Mouse (Mus musculus) thymus, postnatal 4 days (tissue): ENCODE measurements at regions not wholly inside any gene's neighbourhood (a gene's known extent, or its start where the extent isn't known, plus 50 kb on each side); places are given as distances from the start of the nearest gene placed in this dataset.

ENCODE experiments used
- DNase-seq: peaks from one replicate; pipeline ENCODE4 v3.0.0; 2021

- DNase-seq: no peak
Observed at GRCm38 (mm10) chr9:35328503-35328902, 60.8 kb downstream of the Rpusd4 start.

DNA sequence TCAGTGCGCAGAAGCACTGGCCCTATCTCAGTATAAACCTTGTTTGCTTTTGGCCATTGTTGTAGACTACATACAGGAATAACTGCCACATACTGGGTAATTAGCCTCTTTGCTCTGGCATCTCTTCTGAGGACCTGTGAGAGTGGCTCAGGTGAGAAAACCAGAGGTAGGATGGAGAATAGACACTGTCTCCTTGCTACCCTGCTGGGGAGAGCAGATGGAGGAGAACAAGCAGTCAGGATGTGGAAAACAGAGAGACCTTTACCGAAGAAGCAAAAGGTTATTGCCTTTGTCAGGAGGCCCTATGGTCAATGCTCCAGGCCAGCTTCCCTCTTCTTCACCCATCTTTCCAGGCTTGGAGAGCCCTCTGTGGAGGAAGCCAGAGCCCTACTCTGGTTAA lies 62.7 kb downstream of the Rpusd4 start:
- DNase-seq: no peak

DNA sequence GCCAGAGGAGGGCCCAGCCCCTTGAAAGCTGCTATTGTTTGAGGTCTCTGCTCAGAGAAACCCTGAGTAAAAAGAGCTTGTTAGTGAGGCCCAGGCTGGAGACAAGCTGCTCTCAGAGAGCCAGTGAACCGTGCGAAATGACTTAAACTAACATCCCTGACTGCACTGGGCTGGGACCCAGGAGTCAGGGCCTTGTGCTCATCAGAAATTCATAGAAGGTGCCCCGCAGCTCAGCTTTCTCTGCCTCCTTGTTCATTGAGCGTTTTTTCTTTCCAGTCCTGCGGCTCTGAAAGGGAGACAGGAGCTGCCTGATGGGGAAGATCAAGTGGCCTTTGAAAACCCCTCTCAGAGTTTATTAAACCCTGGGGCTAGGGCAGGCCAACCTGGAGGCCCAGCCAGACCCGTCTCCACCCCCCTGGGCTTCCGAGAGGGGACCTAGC lies 63.6 kb downstream of the Rpusd4 start:
- no peak for DNase-seq

DNA sequence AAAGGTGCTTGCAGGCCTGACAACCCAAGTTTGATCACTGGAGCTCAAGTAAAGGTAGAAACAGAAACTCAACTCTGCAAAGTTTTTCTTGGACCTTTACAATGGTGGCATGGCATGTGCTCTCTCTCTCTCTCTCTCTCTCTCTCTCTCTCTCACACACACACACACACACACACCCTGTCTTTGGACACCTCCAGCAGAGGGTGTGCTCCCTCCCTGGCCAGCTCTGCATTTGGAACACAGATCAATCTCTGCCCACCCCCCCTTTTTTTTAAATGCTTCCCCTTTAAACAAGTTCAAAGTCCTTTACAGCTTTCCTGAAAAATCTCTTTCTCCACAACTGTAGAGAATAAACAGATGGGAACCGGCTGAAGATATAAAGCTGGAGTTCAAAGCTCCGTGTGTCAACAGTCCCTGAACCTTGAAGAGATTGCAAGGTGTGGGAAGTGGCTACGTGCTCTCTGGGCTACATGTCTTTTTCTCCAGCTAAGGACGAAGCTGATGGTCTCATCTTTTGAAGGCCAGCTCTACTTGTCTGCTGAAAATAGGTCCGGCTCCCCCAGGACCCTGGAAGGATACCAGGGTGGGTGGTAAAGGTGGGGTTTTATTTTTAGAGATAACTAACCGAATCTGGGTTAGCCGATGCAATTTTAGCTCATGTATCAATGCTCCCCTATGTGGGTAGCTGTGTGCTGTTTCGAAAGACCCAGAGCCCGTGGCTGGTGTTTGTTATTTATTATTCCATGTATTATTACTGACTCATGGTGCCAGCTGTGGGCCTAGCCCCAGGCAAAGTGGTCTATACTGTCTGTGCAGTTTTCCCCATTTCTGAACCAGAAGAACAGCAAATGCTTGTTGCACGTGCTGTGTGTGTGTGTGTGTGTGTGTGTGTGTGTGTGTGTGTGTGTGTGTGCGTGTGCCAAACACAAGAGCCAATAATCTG lies 65.3 kb downstream of the Rpusd4 start:
- no peak for DNase-seq

GRCm38 (mm10) chr9:35333631-35334005 lies 66.0 kb downstream of the Rpusd4 start:
- DNase-seq: peak; percentile 47

DNA sequence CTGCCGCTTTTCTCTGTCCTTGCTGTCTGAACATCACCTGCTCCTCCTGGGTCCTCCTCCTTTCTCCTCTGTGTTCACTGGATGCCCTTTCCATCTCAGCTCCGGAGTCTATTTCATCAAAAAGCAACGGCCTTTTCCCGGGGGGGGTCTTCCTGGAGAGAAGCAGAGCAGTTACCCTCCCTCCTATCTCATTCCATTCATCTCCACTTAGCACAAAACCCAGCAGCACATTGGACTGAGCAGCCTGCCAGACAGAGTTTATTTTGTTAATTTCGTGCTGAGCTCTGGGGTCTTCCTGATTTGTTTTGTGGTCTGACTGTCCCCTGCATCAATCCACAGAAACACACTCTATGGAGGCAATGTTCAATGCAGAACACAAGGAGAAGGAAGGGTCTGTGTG lies 66.9 kb downstream of the Rpusd4 start:
- no peak for DNase-seq

GRCm38 (mm10) chr9:35335181-35335580 lies 67.5 kb downstream of the Rpusd4 start:
- no peak for DNase-seq

DNA sequence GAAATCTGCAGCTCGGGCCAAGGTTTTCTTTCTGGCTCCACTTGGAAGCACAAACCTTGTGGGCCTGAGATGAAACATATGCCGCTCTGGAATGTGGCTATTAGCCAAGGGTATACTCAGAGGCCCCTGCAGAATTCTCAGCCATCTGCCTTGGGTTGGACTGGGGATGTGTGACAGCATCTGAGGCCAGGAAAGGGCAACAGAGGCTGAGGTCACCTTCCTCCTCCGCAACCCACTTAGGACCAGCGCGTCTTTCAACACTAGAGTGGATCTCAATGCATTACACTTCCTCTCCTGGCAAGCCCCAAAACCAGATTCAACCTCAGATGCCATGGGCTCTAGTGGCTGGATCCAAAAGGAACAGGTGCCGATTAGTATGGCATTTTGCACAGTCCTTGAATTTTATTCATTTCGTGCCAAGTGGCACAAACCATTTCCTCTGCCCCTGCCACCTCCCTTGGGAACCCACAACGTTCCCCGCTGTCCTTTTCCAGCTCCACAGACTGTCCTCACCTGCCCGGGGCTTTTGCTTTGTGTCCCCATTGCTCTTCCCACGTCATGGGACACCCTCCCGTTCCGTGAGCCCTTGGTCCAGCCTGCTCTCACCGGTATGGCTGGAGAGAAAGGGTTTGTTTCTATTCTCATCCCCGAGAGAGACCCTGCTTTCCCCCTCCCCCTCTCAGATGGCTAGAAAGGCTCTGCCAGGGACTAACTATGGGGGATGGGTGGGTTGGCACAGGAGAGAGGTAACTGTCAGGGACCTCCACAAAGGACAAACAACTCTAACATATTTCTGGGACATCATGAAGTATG lies 68.4 kb downstream of the Rpusd4 start:
- DNase-seq: no peak

DNA sequence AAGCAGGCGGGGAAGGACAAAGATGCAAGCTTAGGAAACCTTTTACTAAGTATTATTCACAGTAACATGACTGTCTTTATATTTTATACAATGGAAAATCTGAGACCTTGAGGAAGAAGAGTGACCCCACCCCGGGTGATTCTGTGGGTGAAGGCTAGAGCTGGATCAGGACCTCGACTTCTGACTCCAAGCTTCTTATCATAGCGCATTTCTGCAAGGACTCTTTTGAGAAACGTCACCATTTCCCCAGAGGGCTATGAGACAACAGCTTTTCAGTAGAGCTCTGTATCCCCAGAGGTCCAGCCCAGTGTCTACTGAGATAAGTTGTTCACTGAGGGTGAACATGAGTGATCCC lies 69.0 kb downstream of the Rpusd4 start:
- no peak for DNase-seq

GRCm38 (mm10) chr9:35338858-35339257 lies 71.2 kb downstream of the Rpusd4 start:
- DNase-seq: no peak

- no peak for DNase-seq
Observed at GRCm38 (mm10) chr9:35339492-35340262, 72.0 kb downstream of the Rpusd4 start.

DNA sequence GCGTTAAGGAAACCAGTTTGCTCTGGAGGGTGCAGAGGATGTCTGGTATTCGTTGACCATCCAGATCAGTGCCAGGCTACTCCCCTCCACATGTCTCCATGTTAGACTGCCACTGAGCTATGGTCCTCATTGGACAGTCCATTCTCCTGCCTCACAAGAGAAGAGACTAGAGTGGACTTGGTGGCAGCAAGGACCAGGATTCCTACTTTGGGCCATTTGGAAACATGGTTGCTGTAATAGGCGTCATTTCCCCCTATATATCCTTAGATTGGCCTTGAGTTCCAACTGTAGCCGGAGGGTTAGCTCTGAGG lies 72.6 kb downstream of the Rpusd4 start:
- DNase-seq: no peak

DNA sequence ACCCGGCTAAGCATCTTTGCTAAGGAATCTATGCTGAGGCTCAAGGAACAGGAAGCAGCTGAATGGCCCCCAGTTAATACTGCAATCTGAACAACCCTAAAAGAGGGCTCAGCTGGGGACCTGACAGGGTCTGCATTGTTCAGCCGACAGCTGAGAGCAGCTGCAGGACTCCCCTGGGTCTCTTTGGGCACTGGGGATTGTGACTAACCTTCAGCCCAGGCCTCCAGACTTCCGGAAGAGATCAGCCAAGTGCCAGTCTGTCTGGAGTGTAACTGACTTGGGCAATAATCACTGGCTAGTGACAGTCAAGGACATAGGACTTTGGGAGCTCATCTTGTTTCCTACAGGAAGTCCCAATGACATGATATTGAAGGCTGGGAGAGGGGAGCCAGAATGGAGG lies 73.1 kb downstream of the Rpusd4 start:
- no peak for DNase-seq

GRCm38 (mm10) chr9:35341386-35341785 lies 73.7 kb downstream of the Rpusd4 start:
- no peak for DNase-seq

DNA sequence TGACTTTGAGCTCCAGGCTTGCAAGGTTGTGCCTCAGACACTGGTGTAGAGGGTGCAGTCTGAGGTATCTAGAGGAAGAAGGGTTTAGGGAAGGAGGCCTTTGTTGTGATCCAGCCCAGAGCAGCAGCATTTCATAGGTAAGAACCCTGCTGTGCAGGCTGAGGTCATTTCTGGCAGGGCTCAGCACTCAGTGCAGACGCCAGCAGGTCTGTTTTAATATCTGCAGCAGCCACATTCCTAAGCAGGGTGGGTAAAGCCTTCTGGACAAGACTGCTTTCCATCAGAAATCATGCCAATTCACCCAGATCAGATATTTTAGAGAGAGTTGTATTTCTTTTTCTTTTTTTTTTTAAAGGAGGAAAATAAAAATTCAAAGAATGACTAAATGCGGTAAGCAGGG lies 74.8 kb downstream of the Rpusd4 start:
- DNase-seq: no peak

GRCm38 (mm10) chr9:35343336-35343735 lies 75.7 kb downstream of the Rpusd4 start:
- DNase-seq: no peak

DNA sequence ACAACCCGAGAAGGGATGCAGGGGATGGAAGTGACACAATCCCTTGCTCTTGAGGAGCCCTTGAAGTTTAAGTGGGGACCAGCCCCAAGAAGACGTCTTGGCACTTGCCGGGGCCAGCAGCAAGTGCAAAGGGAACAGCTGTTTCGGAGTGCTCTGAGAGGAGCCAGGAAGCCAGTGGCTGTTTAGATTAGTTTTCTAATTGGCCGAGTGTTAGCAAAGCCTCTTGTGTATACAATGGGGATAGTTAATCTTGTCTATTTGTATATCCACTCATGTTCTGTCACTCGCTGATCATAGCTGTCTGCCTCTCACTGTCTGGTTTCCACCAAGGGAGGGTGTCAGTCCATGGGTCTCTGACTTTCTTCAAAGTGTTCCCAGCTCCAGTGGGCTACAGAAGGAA lies 76.6 kb upstream of the Cdon start:
- no peak for DNase-seq

GRCm38 (mm10) chr9:35346378-35346777 lies 74.5 kb upstream of the Cdon start:
- no peak for DNase-seq

DNA sequence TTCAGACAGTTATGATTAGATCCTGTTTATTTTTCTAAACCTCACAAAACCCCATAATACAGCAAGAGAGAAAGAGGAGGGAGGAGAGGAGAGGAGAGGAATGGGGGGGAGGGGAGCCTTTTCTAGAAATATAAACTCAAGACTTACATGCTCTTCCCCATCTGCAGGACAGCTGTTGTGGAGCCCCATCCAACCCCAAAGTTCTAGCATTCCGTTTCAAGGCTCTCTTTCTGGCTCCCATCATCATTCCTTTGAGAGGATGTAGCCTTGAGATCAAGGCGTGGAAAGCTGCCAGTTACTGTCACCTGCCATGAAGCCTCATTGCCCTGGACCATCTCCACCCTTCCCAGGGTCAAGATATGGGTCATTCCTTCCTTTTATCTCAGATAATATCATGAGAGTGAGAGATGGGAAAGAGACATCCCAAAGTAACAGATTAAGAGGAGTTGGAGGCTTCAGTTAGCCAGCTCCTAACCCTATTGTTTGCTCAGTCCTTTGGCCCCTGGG lies 70.8 kb upstream of the Cdon start:
- no peak for DNase-seq

GRCm38 (mm10) chr9:35351576-35351975 lies 69.4 kb upstream of the Cdon start:
- DNase-seq: no peak

GRCm38 (mm10) chr9:35354652-35355130 lies 66.2 kb upstream of the Cdon start:
- no peak for DNase-seq

- no peak for DNase-seq
Observed at GRCm38 (mm10) chr9:35359699-35360098, 61.2 kb upstream of the Cdon start.
